Mouse (Mus musculus) left cerebral cortex, postnatal 14 days (tissue): Measurements from ENCODE around the gene Dlgap4. TPM values are rescaled to one million over a fixed set of nuclear protein-coding genes. Genes with fewer than 3 reads are reported as not detected.
A peak's percentile ranks its signal among the peaks of the same experiment; 100 is the strongest.

Experiments
- DNase-seq, 2 experiments: peaks; one replicate each; pipeline ENCODE4 v3.0.0; 2021 to 2022; ENCODE audit warnings: low spot score in 2 of 2, mixed read lengths in 1 of 2
- intact Hi-C: fragments of 180-260 bp; cut with DNase I; formaldehyde crosslinking; loops from one replicate; pipeline ENCODE4 v1.15.1; 2025
- total RNA-seq, 2 experiments: library from RNA; stranded (reverse); gene quantifications; 2 replicates each; pipeline ENCODE4 v1.2.3; 2021

The Dlgap4 gene
- total RNA-seq, 2 experiments from 2014 or later: 234 to 242 TPM

DNA sequence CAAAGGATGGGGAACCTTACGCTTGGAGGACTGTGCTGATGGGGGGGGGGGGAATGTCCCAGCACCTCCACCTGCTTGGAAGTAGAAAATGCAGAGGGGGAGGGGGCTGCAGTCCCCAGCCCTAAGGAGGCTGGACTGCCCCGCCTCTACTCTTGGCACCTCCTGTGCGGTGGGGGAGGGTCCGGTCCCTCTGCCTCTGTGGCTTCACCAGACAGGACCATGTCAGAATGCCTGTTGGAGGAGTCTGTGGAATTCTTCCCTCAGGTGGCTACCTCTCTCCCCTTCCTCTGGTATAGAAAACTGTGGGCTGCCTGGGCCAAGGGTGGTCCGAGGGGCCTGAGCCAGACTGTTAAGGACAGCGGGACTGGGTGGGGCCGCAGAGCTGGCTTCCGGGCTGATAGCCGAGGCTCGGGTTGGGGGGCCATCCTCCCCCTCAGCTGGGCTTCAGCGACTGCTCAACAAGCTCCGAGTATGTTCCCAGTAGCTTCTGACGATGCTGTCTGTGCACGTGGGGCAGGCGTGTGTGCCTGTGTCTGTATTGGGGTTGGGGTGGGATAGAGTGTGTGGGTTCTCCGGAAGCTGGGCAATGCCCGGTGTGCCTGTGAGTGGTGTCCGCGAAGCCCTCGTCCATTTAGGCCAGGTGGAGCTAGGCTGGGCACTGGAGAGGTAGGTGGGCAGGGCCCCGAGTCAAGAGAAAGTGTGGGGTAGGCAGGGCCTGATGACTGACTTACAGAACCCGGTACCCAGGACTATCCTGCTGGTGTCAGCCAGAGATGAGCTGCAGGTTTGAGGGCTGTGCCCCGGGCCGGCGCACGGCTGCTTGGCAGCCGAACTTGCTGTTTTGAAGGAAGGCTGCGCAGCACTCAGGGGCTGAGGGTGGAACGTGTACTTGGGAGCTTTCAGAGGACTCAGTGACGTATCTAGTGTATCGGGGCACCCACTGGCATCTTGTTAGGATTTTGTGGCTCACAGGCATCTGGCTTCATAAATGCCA is 1.5 kb downstream of the Dlgap4 start:
- intact Hi-C loops: loop anchor here (5.0 kb wide), 1 partner anchor 37 kb away; no protein-coding TSS in a partner anchor
- DNase-seq: peak; percentile 31 to 51

DNA sequence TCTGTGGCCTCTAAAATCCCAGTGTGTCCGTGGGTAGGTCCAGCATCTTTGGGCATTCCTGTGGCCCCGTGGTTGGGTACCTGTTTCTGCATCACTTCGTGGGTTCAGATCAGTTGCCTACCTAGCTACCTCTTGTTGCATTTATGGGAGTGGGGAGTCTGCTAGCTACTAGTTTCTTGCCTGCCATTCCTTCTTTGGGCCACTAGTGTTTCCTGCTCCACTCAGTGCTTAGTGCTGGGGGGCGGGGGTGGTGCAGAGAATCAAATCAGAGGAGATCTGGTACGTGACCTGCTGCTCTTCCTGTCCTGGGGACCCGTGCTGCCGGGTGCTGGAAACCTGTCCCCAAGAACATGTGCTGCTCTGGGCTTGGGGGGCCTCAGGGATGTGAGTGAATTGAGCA is 3.0 kb downstream of the Dlgap4 start:
- intact Hi-C loops: loop anchor here (5.0 kb wide), 1 partner anchor 36 kb away; no protein-coding TSS in a partner anchor
- no peak for DNase-seq

DNA sequence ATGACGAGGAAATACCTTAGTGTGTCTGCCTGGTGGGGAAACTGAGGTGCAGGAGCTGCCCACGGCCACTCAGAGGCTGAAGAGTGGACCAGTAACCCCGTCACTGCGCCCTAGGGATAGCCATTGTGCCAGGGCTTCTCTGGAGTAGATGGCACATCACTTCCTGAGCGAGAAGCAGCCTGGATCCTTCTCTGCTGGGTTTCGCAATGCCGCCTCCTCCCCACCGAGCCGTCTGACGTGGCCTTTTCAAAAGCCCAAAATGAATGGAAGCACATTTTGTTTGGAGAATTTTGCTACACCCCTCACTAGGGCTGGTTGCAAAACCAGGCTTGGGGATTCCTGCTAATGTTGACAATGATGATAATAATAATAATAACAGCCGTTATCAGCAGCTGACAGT is 4.0 kb downstream of the Dlgap4 start:
- peak; percentile 49 to 67 for DNase-seq
- intact Hi-C loops: loop anchor here (5.0 kb wide), 1 partner anchor 35 kb away; no protein-coding TSS in a partner anchor

DNA sequence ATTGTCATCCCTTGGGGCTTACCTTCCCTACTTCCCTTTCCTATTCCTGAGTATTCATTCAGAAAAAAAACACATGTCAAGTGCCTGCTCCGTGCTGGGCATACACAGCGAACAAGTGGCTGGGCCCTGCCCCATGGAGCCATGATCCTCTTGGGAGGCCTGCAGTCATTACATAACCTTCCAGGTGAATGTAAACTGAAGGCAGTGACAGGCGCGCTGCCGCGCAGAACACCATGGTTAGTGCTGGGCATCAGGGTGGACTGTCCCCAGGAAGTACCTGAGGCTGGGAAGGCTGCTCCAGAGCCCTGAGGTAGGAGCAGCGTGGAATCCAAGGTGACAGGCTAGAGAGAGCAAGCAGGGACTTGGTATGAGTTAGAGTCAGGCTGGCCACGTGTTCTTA is 7.4 kb downstream of the Dlgap4 start:
- intact Hi-C loops: no loop called here
- DNase-seq: no peak

DNA sequence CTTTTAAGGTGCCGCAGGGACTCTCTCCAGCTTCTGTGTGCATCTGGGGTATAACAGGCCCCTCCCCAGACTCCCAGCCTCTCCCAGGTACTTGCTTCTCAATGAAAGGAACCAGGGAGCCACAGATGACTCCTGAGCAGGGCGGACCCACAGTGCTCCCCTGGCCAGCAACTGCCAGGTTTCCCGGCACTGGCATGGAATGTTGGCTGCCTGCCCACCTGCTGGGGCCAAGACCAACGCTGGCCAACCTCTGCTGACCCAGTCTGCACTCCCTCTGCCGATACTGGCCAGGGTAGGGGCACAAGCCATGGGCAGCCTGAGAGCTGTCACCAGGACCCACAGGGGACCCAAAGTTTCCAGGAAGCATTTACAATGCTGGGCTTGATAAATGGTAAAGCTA is 7.9 kb downstream of the Dlgap4 start:
- DNase-seq: peak in 1 of 2 experiments; percentile 45
- intact Hi-C loops: no loop called here

DNA sequence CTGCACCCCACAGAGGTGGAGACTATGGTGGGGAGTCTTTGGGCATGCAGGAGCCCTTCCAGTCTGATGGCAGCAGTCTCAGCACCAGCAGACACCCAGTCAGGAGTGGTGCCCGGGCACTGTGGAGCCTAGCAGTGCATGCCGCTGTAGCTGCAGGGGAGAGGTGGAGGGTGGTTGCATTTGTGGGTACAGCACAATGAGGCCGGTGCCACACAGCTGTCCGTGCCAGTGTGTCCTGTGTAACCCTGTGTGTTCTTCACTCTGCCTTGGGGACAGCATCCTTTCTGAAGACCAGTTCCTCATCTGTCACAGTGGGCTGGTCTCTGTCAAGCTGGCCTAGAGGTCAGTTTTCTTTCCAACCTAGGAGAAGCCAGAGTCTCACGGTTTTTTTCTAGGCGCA is 8.7 kb downstream of the Dlgap4 start:
- intact Hi-C loops: no loop called here
- DNase-seq: no peak

DNA sequence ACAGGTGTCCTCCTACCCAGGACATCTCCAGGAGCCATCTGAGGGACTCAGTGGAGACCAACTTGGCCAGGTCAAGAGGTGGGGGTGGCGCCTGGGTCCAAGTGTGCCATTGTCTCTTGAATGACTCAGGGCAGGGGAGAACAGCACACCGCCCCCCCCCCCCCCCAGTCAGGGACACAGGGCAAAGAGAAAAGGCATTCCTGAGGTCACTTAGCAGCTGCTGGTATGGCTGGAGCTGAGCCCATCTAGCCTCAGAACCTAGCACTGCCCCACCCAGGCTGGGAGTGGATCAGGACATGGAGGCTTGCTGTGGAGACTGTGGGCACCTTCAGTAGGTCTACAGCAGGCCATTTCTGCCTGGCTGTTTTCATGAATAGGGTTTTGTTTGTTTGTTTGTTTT is 9.7 kb downstream of the Dlgap4 start:
- intact Hi-C loops: no loop called here
- no peak for DNase-seq

DNA sequence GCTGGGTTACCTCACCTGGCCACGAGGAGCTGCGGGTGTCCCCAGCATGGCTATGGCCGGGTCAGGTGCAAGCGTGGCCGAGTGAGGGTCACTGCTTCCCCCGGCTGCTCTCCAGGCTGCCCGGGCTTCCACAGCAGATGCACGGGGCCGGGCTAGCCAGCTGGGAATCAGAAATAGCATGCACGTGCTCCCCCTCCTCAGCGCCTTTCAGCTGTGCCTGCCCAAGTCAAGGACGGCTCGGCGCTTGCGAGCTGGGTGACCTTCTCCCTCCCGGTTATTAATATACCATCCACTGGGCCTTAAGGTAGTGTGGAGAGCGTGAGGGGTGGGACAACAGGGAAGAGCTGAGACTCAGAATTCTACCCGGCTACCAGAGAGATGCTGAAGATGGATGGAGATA is 11.8 kb downstream of the Dlgap4 start:
- intact Hi-C loops: loop anchor here (5.0 kb wide), 1 partner anchor 42 kb away; no protein-coding TSS in a partner anchor
- no peak for DNase-seq

DNA sequence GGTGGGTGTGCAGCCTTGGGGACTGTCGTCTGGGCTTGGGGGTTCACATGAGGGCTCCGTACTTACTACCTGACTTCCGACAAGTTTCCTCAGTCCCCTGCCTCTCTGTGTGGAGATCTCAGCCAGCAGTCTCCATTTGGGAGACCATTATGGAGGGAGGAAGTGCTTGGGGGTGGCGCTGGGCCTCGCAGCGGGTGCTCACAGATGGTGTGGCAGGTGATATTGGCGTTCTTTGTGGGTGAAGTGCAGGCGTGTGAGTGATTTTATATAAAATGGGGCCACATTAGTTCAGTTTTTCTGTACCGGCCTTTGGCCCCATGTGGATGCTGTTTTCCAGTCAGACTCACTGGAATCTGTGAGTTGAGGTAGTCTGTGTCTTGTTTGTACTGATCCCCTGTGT is 12.6 kb downstream of the Dlgap4 start:
- no peak for DNase-seq
- intact Hi-C loops: loop anchor here (5.0 kb wide), 1 partner anchor 41 kb away; no protein-coding TSS in a partner anchor

DNA sequence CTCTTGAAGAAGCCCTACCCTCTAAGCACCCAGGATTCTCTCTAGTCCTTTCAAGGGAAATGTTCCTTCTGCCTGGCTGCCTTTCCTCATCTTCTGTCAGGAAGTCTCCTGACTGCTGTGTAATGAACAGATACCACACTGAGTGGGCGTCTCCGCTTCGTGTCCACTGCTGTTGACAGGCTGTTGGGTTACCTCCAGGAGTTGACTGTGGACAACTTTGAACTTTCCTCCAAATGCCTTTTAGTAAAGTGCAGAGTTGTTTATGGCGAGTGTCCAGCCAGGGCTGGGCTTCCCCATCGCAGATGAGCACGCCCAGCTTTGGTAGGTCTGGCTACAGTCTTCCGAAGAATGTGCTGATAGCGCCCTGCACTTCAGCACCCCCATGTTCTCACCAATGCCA is 13.0 kb downstream of the Dlgap4 start:
- no peak for DNase-seq
- intact Hi-C loops: loop anchor here (5.0 kb wide), 1 partner anchor 41 kb away; no protein-coding TSS in a partner anchor

DNA sequence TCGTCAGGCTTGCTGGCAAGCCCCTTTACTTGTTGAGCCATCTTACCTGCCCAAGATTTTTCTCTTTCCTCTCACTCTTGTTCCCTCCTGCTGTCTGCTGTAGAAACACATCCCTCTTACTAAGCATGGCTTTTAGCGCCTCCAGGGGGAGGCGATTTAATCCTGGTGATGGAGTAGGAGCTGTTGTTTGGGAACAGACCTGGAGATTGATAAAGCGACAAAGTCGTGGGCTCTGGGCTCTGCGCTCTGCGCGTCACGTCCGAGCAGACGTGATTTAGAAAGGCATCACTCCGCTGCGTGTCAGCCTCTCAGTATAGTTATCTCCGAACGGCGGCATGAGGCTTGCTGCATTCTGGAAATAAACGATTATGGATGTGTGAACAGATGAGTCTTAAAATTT is 14.4 kb downstream of the Dlgap4 start:
- DNase-seq: peak; percentile 46 to 51
- intact Hi-C loops: loop anchor here (5.0 kb wide), 1 partner anchor 39 kb away; no protein-coding TSS in a partner anchor

DNA sequence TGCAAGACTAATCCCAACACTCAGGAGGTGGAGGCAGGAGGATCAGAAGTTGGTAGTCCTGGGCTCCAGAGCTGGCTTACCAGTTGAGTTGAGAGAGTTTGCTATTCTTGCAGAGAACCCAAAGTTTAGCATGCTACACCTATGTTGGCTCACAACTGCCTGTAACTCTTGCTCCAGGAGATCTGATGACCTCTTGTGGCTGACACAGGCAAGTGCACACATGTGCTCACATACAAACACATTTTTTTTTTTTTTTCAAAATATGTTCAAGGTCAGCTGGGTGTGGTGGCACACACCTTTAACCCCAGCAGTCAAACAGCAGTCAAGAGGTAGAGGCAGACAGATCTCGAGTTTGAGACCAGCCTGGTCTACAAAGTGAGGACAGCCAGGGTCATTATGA is 16.8 kb downstream of the Dlgap4 start:
- intact Hi-C loops: no loop called here

DNA sequence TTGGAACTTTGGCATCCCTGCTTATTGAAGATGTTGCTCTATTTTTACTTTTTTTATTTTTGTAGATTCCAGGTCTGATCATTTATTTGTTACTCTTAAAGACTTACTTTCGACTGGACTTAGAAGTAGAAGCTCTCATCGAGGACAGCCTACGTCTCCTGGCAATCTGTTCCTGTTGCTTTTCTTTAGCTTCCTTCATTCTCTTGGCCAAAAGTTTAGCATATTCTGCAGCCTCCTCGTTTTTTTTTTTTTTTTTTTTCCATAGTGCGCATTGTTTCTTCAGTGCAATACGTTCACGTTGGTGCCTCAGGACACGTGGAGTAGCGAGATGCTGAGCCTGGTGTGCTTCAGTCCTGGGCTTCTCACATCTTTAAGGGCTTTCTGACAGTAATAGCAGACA is 19.2 kb downstream of the Dlgap4 start:
- intact Hi-C loops: no loop called here
- DNase-seq: no peak

More for the DNA sequence above, 16.8 kb downstream of the Dlgap4 start:
- DNase-seq: no peak

DNA sequence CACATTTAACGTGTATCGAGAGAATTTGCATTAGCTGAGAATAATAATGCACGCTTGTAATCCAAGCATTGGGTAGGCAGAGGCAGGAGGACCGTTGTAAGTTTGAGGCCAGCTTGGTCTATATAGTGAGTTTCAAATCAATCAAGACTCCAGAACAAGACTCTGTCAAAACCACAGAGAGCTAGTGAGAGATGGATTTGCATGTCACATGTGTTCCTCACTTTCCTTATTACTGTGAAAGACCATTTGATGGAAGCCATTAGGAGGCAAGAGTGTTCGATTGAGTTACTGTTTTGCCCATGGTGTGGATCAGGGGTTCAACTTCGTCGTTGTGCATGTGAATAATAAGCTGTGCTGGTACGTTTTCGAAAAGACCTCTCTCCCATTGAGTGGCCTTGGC is 21.6 kb downstream of the Dlgap4 start:
- no peak for DNase-seq
- intact Hi-C loops: no loop called here

DNA sequence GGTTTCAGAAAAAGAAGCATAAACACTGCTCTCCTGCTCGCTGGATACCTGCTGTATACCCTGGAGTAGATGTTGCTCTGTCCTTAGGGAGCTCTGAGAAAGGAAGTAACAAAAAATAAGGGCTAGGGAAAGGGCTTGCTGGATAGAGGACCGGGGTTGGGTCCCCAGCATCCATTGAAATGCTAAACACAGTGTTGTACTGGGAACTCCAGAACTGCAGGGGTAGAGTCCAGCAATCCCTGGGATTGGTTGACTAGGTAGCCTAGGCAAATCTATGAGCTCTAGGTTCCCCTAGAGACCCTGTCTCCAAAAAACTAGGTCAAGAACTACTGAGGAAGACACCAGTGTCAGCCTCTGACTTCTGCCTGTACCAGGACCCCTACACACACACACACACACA is 27.6 kb downstream of the Dlgap4 start:
- DNase-seq: no peak
- intact Hi-C loops: no loop called here

DNA sequence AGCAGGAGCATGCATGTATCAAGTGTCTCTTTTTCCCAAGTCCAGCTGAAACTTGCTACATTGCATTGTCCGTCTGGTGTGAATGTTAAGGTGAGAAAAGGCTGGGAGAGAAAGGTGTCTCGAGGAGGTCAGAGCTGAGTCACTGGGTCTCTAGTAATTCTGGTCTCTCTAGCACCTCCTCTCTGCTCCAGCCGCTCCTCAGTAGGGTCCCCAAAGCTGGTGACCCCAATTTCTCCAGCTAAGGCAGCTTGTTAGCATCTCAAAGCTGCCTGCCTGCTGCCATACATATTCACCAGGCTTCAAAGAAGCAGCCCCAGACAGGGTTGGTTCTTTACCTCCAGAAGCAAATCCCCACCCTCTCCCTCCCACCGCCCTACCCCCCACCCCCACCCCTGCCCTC is 29.4 kb downstream of the Dlgap4 start:
- DNase-seq: no peak
- intact Hi-C loops: no loop called here

DNA sequence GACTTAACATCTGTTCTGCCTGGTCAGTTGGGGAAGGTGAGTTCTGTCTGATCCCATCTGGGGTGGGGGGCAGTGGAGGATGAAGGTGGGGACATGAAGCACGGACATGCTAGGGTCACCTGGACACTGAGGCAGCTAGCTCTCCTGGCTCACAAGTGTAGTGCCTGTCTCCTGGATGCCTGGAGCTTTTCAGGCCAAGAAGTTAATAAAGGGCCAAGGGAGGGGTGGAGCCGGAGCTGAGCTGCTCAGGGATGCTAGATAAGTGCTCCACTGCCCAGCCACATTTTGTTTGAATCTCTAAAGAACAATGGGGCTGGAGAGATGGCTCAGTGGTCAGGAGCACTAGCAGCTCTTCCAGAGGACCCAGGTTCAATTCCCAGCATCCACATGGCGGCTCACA is 29.9 kb downstream of the Dlgap4 start:
- DNase-seq: no peak

DNA sequence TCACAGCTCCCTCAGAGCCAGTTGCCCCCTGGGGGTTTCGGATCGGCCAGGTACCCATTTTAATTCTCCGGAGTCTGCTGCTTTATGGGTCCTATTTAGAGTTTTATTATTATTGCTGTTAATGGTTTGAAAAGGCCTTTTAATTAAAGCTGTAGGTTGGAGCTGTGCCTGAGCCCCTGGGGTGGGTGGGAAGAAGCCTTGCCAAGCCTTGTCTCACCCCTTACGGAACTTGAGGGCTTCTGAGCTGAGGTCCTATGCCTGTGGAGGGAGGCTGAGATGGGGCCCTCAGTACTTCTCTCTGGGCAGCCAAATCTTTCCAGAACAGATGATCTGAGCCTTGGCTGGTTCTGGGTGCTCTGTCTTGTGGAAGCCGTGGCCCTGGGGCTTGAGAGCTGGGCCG is 31.6 kb downstream of the Dlgap4 start:
- intact Hi-C loops: no loop called here
- no peak for DNase-seq

More for the DNA sequence above, 29.9 kb downstream of the Dlgap4 start:
- intact Hi-C loops: no loop called here

DNA sequence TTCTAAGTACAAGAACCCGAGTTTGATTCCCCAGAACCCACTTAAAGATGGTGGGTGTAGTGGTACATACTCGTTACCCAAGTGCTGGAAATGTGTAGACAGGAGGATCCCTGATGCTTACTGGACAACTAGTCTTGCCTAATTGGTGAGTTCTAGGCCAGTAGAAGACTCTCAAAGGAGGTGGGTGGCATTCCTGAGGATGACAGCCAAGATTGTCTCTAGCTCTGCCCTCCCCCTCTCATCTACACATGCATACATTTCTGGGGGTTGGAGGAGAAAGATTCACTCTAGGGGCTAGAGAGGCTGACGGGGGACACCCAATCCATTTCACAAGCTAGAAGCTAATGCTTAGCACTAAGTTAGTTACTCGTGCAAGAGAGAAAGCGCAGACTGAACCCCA is 33.4 kb downstream of the Dlgap4 start:
- intact Hi-C loops: no loop called here
- no peak for DNase-seq

DNA sequence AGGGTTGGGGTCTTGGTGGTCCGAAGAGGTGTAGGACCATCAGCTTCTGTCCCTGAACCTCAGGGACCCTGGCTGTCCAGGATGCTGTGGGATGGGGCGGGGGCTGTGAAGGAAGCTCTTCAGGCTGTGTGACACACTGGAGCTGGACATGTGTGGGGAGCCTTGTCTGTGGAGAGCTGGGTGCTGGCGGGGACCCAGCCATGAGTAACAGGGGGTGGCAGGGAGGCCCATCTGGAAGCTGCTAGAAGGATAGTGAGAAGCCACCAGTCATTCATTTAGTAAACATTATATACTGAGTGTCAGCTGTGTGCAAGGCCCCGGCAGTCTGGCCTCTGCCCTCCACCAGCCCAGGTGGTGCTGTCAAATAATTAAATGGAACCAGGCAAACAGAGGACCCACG is 34.5 kb downstream of the Dlgap4 start:
- DNase-seq: peak in 1 of 2 experiments; percentile 66
- intact Hi-C loops: no loop called here

DNA sequence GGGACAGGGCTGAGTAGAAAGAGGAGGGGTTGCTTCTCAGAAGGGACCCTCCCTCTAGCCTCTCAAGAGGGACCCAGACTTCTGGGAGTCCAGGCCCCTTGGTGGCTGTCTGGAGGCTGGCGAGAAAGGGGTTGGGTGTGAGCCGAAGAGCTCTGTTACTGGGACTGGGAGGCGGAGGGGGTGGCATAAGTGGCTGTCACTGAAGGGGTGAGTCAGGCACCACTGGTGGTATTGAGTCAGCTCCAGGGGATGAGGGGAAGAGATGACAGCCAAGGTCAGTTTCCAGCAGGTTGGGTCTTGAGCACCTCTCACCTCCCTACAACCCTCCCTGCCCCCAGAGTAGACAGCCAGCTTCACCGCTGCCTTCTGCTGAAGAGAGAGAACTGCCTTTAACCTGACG is 35.9 kb downstream of the Dlgap4 start:
- no peak for DNase-seq
- intact Hi-C loops: no loop called here
